Mouse (Mus musculus) myocyte (in vitro differentiated cells): Measurements from ENCODE around the gene Syt1.

Experiments
- E2F4 ChIP-seq: IDR thresholded peaks from one replicate; pipeline ENCODE4 v1.6.1; 2011; ENCODE audit warnings: mild to moderate bottlenecking, control low read depth, moderate library complexity; ENCODE audit not compliant: insufficient read depth
- MAX ChIP-seq: IDR thresholded peaks from one replicate; pipeline ENCODE4 v1.6.1; 2011; ENCODE audit warnings: low read depth, mild to moderate bottlenecking, control low read depth
- POLR2A ChIP-seq: IDR thresholded peaks from one replicate; pipeline ENCODE4 v1.6.1; 2011; ENCODE audit warnings: low read depth, mild to moderate bottlenecking, control low read depth, moderate library complexity; ENCODE audit not compliant: insufficient read length
- USF1 ChIP-seq: IDR thresholded peaks from one replicate; pipeline ENCODE4 v1.6.1; 2011; ENCODE audit warnings: low read depth, mild to moderate bottlenecking, control low read depth, moderate library complexity

DNA sequence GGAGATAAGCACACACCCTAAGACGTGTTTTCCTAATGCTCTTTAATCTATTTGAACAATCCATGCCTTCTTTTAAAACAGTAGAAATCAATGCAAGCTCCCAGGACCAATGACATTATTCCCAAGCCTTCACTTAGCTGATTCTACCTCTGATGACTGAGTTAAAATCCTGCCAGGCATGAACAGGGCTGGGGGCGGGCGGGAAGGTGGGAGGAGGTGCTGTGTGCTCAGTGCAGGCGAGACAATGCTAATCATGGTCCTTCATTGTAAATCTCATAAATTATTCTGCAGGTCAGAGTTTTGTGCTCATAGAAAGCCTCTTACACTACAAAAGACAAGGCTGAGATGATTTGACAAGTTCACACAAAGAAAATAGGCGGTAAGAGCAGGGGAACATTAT is 366.9 kb downstream of the Syt1 start:
- TF ChIP-seq USF1 = no peak
- TF ChIP-seq E2F4 = no peak
- TF ChIP-seq POLR2A = no peak
- no peak for TF ChIP-seq MAX
